Mouse (Mus musculus): Measurements from ENCODE around the gene Srd5a1. TPM values are rescaled to one million over a fixed set of nuclear protein-coding genes. Genes with fewer than 3 reads are reported as not detected.
A peak's percentile ranks its signal among the peaks of the same experiment; 100 is the strongest.
"Not testable (repeated sequence)": the region's sequence is repeated elsewhere in the genome, so short reads cannot be mapped to it uniquely, and the experiment has no call there.

Srd5a1 gene
- total RNA-seq, 2 experiments from 2014 or later: 14.5 TPM

- intact Hi-C loops (cut with DNase I): no loop called here
- DNase-seq (ENCODE audit: low spot score in 2 of 2): peak in 1 of 2 experiments; percentile 37
These were observed 24.9 kb downstream of the Srd5a1 start for GRCm38 (mm10) chr13:69586337-69586736.

- intact Hi-C loops (cut with DNase I): no loop called here
- DNase-seq (ENCODE audit: low spot score in 2 of 2): no peak
These were observed 25.4 kb downstream of the Srd5a1 start for GRCm38 (mm10) chr13:69585828-69586227.

DNA sequence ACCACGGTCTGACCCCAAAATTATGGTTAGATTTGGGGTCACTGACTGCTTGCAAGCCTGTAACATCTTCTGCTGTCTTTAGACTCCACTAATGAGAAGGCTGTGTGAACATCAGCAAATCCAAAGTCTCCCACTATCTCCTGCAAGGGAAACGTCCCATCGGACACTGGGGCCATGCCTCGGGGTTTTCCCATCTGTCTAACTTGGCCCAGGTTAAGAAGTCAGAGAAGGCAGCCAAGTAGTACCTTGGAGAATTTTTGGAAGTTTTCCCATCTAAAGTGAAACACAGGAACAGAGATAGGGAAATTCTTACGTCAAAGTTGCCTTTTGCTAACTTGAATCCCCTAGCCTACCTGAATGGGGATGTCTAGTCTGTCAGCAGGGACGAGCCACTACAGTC, 27.7 kb downstream of the Srd5a1 start:
- intact Hi-C loops (cut with DNase I): no loop called here
- no peak for DNase-seq (ENCODE audit: low spot score in 2 of 2)

DNA sequence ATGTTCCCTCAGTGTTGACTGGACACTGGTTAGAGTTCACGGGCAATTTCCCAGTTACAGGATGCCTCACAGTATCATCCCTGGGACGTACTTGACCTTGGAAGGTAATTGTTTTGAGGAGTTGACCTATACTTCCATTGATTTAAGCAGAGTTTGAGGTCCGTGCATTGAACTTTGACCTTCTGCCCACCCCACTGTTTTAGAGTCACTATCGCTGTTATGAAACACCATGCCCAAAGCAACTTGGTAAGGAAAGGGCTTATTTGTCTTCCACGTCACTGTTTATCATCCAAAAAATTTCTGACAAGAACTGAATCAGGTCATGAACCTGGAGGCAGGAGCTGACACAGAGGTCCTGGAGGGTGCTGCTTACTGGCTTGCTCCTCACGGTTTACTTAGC, 28.8 kb downstream of the Srd5a1 start:
- intact Hi-C loops (cut with DNase I): no loop called here
- DNase-seq (ENCODE audit: low spot score in 2 of 2): no peak

GRCm38 (mm10) chr13:69577181-69577834, 33.9 kb downstream of the Srd5a1 start:
- intact Hi-C loops (cut with DNase I): no loop called here
- DNase-seq (ENCODE audit: low spot score in 2 of 2): no peak

DNA sequence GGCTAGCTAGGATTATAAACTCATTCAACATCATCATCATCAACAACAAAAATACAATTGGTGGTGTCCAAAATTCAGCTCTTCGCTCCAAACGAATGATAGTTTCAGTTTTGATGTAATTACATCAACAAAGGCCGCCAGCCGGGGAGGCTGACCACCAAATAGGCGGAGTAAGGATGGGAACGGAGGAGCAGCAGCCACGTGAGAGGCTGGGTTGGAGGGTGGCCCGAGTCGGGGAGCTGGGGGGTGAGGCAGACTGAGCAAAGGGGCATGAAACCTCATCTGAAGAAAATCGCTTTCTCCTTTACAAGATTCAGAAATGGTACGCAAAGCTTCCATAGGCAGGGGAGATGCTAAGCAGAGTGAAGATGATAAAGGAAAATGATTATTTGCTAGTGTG, 34.6 kb downstream of the Srd5a1 start:
- intact Hi-C loops (cut with DNase I): no loop called here
- DNase-seq (ENCODE audit: low spot score in 2 of 2): no peak

DNA sequence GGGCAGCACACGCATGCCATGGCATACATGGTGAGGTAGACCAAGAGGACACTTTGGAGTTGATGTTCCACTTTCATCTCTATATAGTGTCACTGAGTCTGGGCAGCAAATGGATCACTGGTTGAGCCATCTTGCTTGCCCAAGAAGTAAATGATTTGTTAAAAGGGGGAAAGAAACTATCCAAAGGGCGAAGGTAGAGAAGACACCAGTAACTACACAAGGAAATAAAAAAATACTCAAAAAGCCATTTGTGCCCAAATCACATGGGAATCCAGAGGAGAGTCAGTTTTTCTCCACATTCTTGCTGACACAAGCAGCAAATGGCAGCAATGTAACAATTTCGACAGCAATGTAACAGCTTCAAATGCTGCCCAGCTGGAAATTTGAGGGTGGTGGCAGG, 38.6 kb downstream of the Srd5a1 start:
- no peak for DNase-seq (ENCODE audit: low spot score in 2 of 2)
- intact Hi-C loops (cut with DNase I): no loop called here

GRCm38 (mm10) chr13:69569201-69569600, 42.0 kb downstream of the Srd5a1 start:
- no peak for DNase-seq (ENCODE audit: low spot score in 2 of 2)
- intact Hi-C loops (cut with DNase I): no loop called here

- intact Hi-C loops (cut with DNase I): not testable (repeated sequence)
These were observed 45.8 kb downstream of the Srd5a1 start for GRCm38 (mm10) chr13:69565401-69565800.

DNA sequence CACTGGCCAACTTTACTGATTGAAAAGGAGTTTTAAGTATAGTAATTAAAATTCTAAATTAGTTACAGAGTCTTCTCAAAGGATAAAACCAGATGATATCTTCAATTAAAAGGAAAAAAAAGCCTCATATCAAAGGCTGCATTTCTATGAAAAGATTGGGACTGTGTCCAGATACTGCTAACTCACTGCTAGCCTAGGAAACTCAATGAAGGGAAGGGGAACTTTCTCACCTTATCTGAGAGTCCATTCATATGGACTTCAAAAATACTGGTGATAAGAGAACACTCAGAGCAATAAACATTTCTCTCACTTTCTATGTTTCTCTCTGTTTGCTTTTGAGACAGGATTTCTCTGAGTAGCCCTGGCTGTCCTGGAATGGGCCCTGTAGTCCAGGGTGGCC, 46.7 kb downstream of the Srd5a1 start:
- intact Hi-C loops (cut with DNase I): no loop called here
- DNase-seq (ENCODE audit: low spot score in 2 of 2): no peak

More at GRCm38 (mm10) chr13:69565401-69565800, 45.8 kb downstream of the Srd5a1 start:
- not testable (repeated sequence) for DNase-seq (ENCODE audit: low spot score in 2 of 2)

DNA sequence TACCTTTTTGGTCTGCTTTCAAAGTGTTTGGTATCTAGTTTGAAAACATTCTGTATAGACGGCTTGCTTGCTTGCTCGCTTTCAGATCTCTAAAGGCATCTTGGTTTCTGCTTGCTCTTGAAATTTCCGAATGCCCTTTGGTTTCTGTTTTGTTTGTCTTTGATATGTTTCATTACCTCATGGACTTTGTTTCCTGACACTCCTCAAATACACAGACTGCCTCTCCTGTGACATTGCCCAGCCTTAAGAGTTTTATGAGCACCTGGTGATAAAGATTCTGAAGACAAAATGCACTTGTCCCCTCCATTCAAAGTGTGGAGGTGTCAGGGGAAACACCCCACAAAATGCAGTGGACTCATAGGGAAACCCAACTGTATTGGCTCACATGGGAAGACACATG, 47.3 kb downstream of the Srd5a1 start:
- intact Hi-C loops (cut with DNase I): no loop called here
- DNase-seq (ENCODE audit: low spot score in 2 of 2): no peak

GRCm38 (mm10) chr13:69562654-69563574, 48.3 kb downstream of the Srd5a1 start:
- DNase-seq (ENCODE audit: low spot score in 2 of 2): no peak
- intact Hi-C loops (cut with DNase I): no loop called here

DNA sequence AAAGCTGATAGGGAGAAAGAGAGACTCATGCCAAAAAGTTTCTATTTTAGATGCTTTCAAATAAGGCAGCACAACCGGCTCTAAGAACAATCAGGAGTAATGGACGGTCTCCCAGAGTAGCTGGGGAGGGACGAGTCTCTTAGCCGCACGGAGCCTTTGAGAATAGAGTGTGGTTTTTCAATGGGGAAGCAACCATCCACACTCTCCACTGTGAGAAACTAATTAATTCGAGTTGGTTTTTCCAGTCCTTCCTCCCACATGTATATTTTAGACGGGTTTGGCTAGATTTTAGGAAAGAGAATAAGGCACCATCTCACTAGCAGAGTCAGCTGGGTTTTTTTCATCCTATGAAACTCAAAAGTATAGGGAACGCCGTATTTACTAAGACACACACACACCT, 49.2 kb downstream of the Srd5a1 start:
- intact Hi-C loops (cut with DNase I): no loop called here
- DNase-seq (ENCODE audit: low spot score in 2 of 2): no peak

DNA sequence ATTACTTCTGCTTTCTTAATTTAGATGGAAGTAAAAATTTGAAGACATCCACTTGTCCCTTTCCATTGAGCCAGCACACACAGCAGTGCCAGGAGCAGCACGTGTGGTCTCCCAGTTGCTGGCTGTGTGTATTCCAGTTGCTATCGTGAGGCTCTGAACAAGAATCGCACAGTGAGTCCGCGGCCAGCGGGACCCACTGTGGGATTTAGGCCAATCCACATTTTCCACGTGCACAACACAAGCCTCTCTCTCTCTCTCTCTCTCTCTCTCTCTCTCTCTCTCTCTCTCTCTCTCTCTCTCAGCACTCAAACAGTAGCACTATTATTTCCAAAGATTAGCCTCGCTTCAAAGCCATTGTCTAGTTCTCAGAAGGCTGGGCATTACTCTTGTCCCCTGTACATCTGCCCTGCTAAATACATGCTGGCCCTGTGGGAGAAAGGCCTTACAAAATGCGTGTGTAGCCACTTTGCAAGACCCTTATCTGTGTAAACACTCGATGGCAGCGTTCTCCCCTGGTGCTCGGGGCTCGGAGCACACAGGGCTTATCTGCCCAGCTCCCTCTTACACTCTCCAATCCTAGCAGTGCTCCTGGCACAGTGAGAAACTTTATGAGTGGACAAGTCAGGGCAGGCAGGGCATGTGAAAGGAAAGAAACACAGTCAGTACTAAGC, 51.8 kb downstream of the Srd5a1 start:
- no peak for DNase-seq (ENCODE audit: low spot score in 2 of 2)
- intact Hi-C loops (cut with DNase I): loop anchor here (5.0 kb wide), 1 partner anchor 43 kb away; no protein-coding TSS in a partner anchor

DNA sequence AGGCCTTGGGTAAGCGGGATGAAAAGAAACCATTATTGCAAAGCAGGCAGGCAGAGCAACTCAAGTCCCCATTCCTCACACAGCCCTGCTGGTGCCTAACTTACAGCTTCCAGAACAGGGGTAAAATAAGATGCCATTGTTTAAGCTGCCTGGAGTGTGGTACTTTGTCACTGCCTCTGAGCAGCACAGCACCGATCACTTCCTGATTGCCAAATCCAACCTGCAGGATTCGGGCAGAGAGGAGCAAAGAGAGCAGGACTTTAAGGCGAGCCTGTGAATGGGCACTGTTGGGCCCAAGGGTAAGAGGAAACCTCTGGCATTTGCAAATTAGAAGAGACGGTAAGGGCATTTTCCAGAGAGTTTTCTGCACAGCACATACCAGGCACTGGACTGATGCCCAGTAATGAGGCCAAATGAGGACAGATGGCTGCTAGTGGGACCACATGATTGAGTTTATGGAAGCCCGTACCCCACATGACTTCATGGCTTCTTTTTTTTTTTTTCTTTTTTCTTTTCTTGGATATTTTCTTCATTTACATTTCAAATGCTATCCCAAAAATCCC, 53.1 kb downstream of the Srd5a1 start:
- no peak for DNase-seq (ENCODE audit: low spot score in 2 of 2)
- intact Hi-C loops (cut with DNase I): loop anchor here (5.0 kb wide), 1 partner anchor 44 kb away; no protein-coding TSS in a partner anchor

- no peak for DNase-seq (ENCODE audit: low spot score in 2 of 2)
- intact Hi-C loops (cut with DNase I): loop anchor here (5.0 kb wide), 1 partner anchor 46 kb away; no protein-coding TSS in a partner anchor
These were observed 54.5 kb downstream of the Srd5a1 start for GRCm38 (mm10) chr13:69556728-69557127.

- no peak for DNase-seq (ENCODE audit: low spot score in 2 of 2)
- intact Hi-C loops (cut with DNase I): loop anchor here (5.0 kb wide), 1 partner anchor 46 kb away; no protein-coding TSS in a partner anchor
These were observed 55.2 kb downstream of the Srd5a1 start for GRCm38 (mm10) chr13:69555957-69556482.

DNA sequence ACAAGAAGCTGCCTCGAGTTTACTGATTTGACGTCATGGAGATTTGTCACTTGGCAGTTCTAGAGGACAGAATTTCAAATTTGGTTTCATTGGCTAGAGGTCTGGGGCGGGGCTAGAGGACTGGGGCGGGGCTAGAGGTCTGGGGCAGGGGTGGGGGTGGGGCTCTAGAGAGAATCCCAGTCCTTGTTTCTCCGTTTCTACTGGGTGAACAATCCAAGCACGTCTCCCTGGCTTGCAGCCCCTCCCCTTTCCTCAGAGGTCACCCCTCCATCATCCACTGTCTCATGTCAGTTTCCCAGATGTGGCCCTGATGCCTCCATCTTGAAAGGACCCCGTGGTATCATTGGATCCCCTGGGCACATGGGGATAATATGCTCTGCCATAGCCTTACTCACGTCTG, 56.2 kb downstream of the Srd5a1 start:
- intact Hi-C loops (cut with DNase I): loop anchor here (5.0 kb wide), 1 partner anchor 47 kb away; no protein-coding TSS in a partner anchor
- DNase-seq (ENCODE audit: low spot score in 2 of 2): no peak

GRCm38 (mm10) chr13:69554255-69554654, 57.0 kb downstream of the Srd5a1 start:
- intact Hi-C loops (cut with DNase I): loop anchor here (5.0 kb wide), 1 partner anchor 103 kb away; no protein-coding TSS in a partner anchor
- DNase-seq (ENCODE audit: low spot score in 2 of 2): no peak
